Mouse (Mus musculus) liver, embryonic 13.5 days (tissue): ENCODE results near the gene Tmub1. TPM values are rescaled to one million over a fixed set of nuclear protein-coding genes. Genes with fewer than 3 reads are reported as not detected.
A peak's percentile ranks its signal among the peaks of the same experiment; 100 is the strongest.

ENCODE experiments used
- ATAC-seq: fragments of 200-750 bp; cut with Nextera tagmentation; 2 replicates; pipeline ENCODE4 v1.8.0; 2017; ENCODE audit warnings: low read depth, mild to moderate bottlenecking, moderate number of reproducible peaks, moderate library complexity
- DNase-seq: peaks from one replicate; pipeline ENCODE4 v3.0.0; 2022
- H3K27ac ChIP-seq: fragments of 300-500 bp; sonication (generic); 2 replicates; pipeline ENCODE4 v1.5.1; 2015; ENCODE audit warnings: moderate library complexity, mild to moderate bottlenecking, inconsistent platforms
- H3K27me3 ChIP-seq: fragments of 300-500 bp; sonication (generic); 2 replicates; pipeline ENCODE4 v1.6.1; 2015; ENCODE audit warnings: mild to moderate bottlenecking, inconsistent platforms
- H3K36me3 ChIP-seq: fragments of 300-500 bp; sonication (generic); 2 replicates; pipeline ENCODE4 v1.6.1; 2015; ENCODE audit warnings: mild to moderate bottlenecking, inconsistent platforms
- H3K4me1 ChIP-seq: fragments of 300-500 bp; sonication (generic); replicated peaks from 2 replicates; pipeline ENCODE4 v1.6.1; 2015; ENCODE audit warnings: inconsistent platforms
- H3K4me2 ChIP-seq: fragments of 300-500 bp; sonication (generic); 2 replicates; pipeline ENCODE4 v1.6.1; 2015; ENCODE audit warnings: inconsistent platforms, mild to moderate bottlenecking, moderate library complexity
- H3K4me3 ChIP-seq: fragments of 300-500 bp; sonication (generic); replicated peaks from 2 replicates; pipeline ENCODE4 v1.5.1; 2015; ENCODE audit warnings: mild to moderate bottlenecking, inconsistent platforms
- H3K9ac ChIP-seq: fragments of 300-500 bp; sonication (generic); 2 replicates; pipeline ENCODE4 v1.6.1; 2015; ENCODE audit warnings: mild to moderate bottlenecking, inconsistent platforms
- H3K9me3 ChIP-seq: fragments of 300-500 bp; sonication (generic); replicated peaks from 2 replicates; pipeline ENCODE4 v1.6.1; 2016; ENCODE audit warnings: inconsistent platforms
- WGBS: fragments of 180-500 bp; shearing (Covaris S2); methylation state at CpG from one replicate; pipeline ENCODE4 v1.1.7; 2015; ENCODE audit not compliant: insufficient replicate concordance; 5-methylcytosine and 5-hydroxymethylcytosine counted together
- polyA plus RNA-seq: library from polyadenylated mRNA; unstranded; fragments of >200 nt; fragmentation: Nextera tagmentation; extraction: Ambion mirVana; gene quantifications from 2 replicates; pipeline ENCODE4 v1.2.1, GENCODE M21; 2015

The Tmub1 gene
- polyA plus RNA-seq, 1 experiment from 2014 or later: 5.8 TPM

GRCm38 (mm10) chr5:24477909-24478308 lies 30.3 kb upstream of the Tmub1 start:
- H3K4me3 ChIP-seq: no peak overlapping the region
- no peak overlapping the region for H3K27ac ChIP-seq
- ATAC-seq (no peak), DNase-seq (no peak)
- no peak overlapping the region for H3K9ac ChIP-seq
- 86% methylated on average over 9 of the region's 9 CpGs for WGBS
- no peaks in the 10 kb centered on the region for H3K9me3 ChIP-seq
- H3K4me2 ChIP-seq: no peak overlapping the region
- peaks cover 52% of the 10 kb centered on the region for H3K4me1 ChIP-seq
- H3K36me3 ChIP-seq: peaks cover 61% of the 10 kb centered on the region
- peaks cover 31% of the 10 kb centered on the region for H3K27me3 ChIP-seq

- no peak overlapping the region for H3K4me2 ChIP-seq
- no peak overlapping the region for H3K9ac ChIP-seq
- H3K4me3 ChIP-seq: no peak overlapping the region
- WGBS: 71% methylated on average over 6 of the region's 6 CpGs
- peaks cover 42% of the 10 kb centered on the region for H3K27me3 ChIP-seq
- DNase-seq (no peak), ATAC-seq (no peak)
- H3K4me1 ChIP-seq: peaks cover 48% of the 10 kb centered on the region
- H3K9me3 ChIP-seq: no peaks in the 10 kb centered on the region
- peaks cover 41% of the 10 kb centered on the region for H3K36me3 ChIP-seq
- no peak overlapping the region for H3K27ac ChIP-seq
These were observed 28.0 kb upstream of the Tmub1 start for GRCm38 (mm10) chr5:24475476-24476241.

- Histone ChIP-seq H3K4me1 (peaks cover 44% of the 10 kb centered on the region), H3K9me3 (no peaks in the 10 kb centered on the region), H3K36me3 (peaks cover 32% of the 10 kb centered on the region), H3K4me3 (peak overlapping the region; percentile 49), H3K9ac (peak overlapping the region; percentile 37; the same call in 1 of the 2 replicates), H3K27ac (no peak overlapping the region; the same call in 1 of the 2 replicates), H3K27me3 (peaks cover 42% of the 10 kb centered on the region), H3K4me2 (peak overlapping the region; percentile 66)
- no peak for ATAC-seq
- 6% methylated on average over 61 of the region's 67 CpGs for WGBS
- no peak for DNase-seq
These were observed 27.1 kb upstream of the Tmub1 start for GRCm38 (mm10) chr5:24474723-24475261.

GRCm38 (mm10) chr5:24474025-24474722 lies 26.5 kb upstream of the Tmub1 start:
- H3K36me3 ChIP-seq: peaks cover 26% of the 10 kb centered on the region
- peak overlapping the region; percentile 66 for H3K4me2 ChIP-seq
- H3K4me3 ChIP-seq: peak overlapping the region; percentile 49
- peaks cover 40% of the 10 kb centered on the region for H3K4me1 ChIP-seq
- peaks cover 42% of the 10 kb centered on the region for H3K27me3 ChIP-seq
- 6% methylated on average over 77 of the region's 77 CpGs for WGBS
- no peaks in the 10 kb centered on the region for H3K9me3 ChIP-seq
- peak; percentile 19; the same call in 1 of the 2 replicates for ATAC-seq
- DNase-seq: no peak
- H3K27ac ChIP-seq: no peak overlapping the region; the same call in 1 of the 2 replicates
- peak overlapping the region; percentile 37; the same call in 1 of the 2 replicates for H3K9ac ChIP-seq

GRCm38 (mm10) chr5:24472884-24473619 lies 25.4 kb upstream of the Tmub1 start:
- peak; percentile 22; the same call in 1 of the 2 replicates for ATAC-seq
- Histone ChIP-seq H3K27me3 (peaks cover 42% of the 10 kb centered on the region), H3K36me3 (peaks cover 15% of the 10 kb centered on the region), H3K4me3 (no peak overlapping the region), H3K9ac (no peak overlapping the region), H3K27ac (no peak overlapping the region), H3K9me3 (no peaks in the 10 kb centered on the region), H3K4me1 (peaks cover 40% of the 10 kb centered on the region), H3K4me2 (no peak overlapping the region)
- 51% methylated on average over 6 of the region's 7 CpGs for WGBS
- DNase-seq: no peak

GRCm38 (mm10) chr5:24470600-24470999 lies 22.9 kb upstream of the Tmub1 start:
- Histone ChIP-seq H3K4me1 (peaks cover 54% of the 10 kb centered on the region), H3K4me3 (no peak overlapping the region), H3K9ac (no peak overlapping the region), H3K27ac (no peak overlapping the region), H3K4me2 (no peak overlapping the region), H3K27me3 (peaks cover 38% of the 10 kb centered on the region), H3K36me3 (no peaks in the 10 kb centered on the region), H3K9me3 (no peaks in the 10 kb centered on the region)
- ATAC-seq (peak; percentile 60), DNase-seq (peak; percentile 62)
- whole genome bisulfite sequencing: 12% methylated on average over 5 of the region's 5 CpGs

- 73% methylated on average over 12 of the region's 12 CpGs for WGBS
- H3K4me2 ChIP-seq: no peak overlapping the region
- no peaks in the 10 kb centered on the region; the same call in 1 of the 2 replicates for H3K27me3 ChIP-seq
- ATAC-seq (no peak), DNase-seq (no peak)
- H3K27ac ChIP-seq: no peak overlapping the region
- H3K4me3 ChIP-seq: no peak overlapping the region
- H3K36me3 ChIP-seq: peaks cover under 1% of the 10 kb centered on the region; the same call in 1 of the 2 replicates
- peaks cover 21% of the 10 kb centered on the region for H3K4me1 ChIP-seq
- H3K9ac ChIP-seq: no peak overlapping the region
- no peaks in the 10 kb centered on the region for H3K9me3 ChIP-seq
These were observed 19.1 kb upstream of the Tmub1 start for GRCm38 (mm10) chr5:24466762-24467161.

GRCm38 (mm10) chr5:24455613-24456012 lies 8.0 kb upstream of the Tmub1 start:
- H3K36me3 ChIP-seq: peaks cover 35% of the 10 kb centered on the region
- no peak for ATAC-seq
- 0 out of 2 replicates have a peak overlapping the region, but pooled peaks have one; percentile 17 for H3K27ac ChIP-seq
- no peaks in the 10 kb centered on the region for H3K27me3 ChIP-seq
- WGBS: 75% methylated on average over 7 of the region's 7 CpGs
- 0 out of 2 replicates have a peak overlapping the region, but pooled peaks have one; percentile 19 for H3K4me2 ChIP-seq
- no peak for DNase-seq
- no peak overlapping the region for H3K9ac ChIP-seq
- no peaks in the 10 kb centered on the region for H3K9me3 ChIP-seq
- no peak overlapping the region for H3K4me3 ChIP-seq
- H3K4me1 ChIP-seq: peaks cover 63% of the 10 kb centered on the region

GRCm38 (mm10) chr5:24455076-24455475 lies 7.4 kb upstream of the Tmub1 start:
- Histone ChIP-seq H3K4me3 (no peak overlapping the region), H3K4me2 (0 out of 2 replicates have a peak overlapping the region, but pooled peaks have one; percentile 19), H3K4me1 (peaks cover 65% of the 10 kb centered on the region), H3K27ac (no peak overlapping the region; the same call in 1 of the 2 replicates), H3K36me3 (peaks cover 30% of the 10 kb centered on the region), H3K9ac (peak overlapping the region; percentile 43), H3K27me3 (no peaks in the 10 kb centered on the region), H3K9me3 (no peaks in the 10 kb centered on the region)
- DNase-seq (no peak), ATAC-seq (no peak)
- WGBS: 63% methylated on average over 3 of the region's 3 CpGs

GRCm38 (mm10) chr5:24453985-24454303 lies 6.3 kb upstream of the Tmub1 start:
- Histone ChIP-seq H3K27ac (peak overlapping the region; percentile 95; the same call in 1 of the 2 replicates), H3K9ac (peak overlapping the region; percentile 93)
- DNase-seq: no peak

More at GRCm38 (mm10) chr5:24453985-24454303, 6.3 kb upstream of the Tmub1 start:
- Histone ChIP-seq H3K27me3 (no peaks in the 10 kb centered on the region), H3K4me1 (peaks cover 61% of the 10 kb centered on the region), H3K9me3 (no peaks in the 10 kb centered on the region), H3K4me2 (peak overlapping the region; percentile 100), H3K36me3 (peaks cover 29% of the 10 kb centered on the region), H3K4me3 (peak overlapping the region; percentile 85)
- no peak for ATAC-seq
- WGBS: 27% methylated on average over 2 of the region's 2 CpGs
